Mouse (Mus musculus) liver, adult 2 months (tissue): ENCODE measurements around the gene Foxb2.

Experiments
- CTCF ChIP-seq: fragments of 200-500 bp; IDR thresholded peaks from 2 replicates; pipeline ENCODE4 v1.5.1; 2011; ENCODE audit warnings: low read depth, low read length, control low read depth
- POLR2A ChIP-seq: fragments of 200-500 bp; IDR thresholded peaks from 2 replicates; pipeline ENCODE4 v1.6.1; 2011; ENCODE audit warnings: low read length, control low read depth; ENCODE audit not compliant: insufficient read depth; ENCODE audit errors: extremely low read depth

GRCm38 (mm10) chr19:16841001-16841400, 32.6 kb downstream of the Foxb2 start:
- TF ChIP-seq CTCF (no peak), POLR2A (no peak)
